Mouse (Mus musculus) lung, postnatal 0 days (tissue): ENCODE measurements around the gene Tmem150b.

Experiments used
- CTCF ChIP-seq: IDR thresholded peaks from 2 replicates; pipeline ENCODE4 v1.5.1; 2016; ENCODE audit warnings: antibody characterized with exemption, mild to moderate bottlenecking
- EP300 ChIP-seq: IDR thresholded peaks from 2 replicates; pipeline ENCODE4 v1.6.1; 2016; ENCODE audit warnings: antibody characterized with exemption, mild to moderate bottlenecking, control low read depth

GRCm38 (mm10) chr7:4658912-4659551 is 66.0 kb downstream of the Tmem150b start, which contains the start of gene Ppp6r1:
- TF ChIP-seq CTCF (peak; percentile 70), EP300 (no peak)
